Mouse (Mus musculus) embryonic facial prominence, embryonic 14.5 days (tissue): ENCODE measurements around the gene Arpin. TPM values are rescaled to one million over a fixed set of nuclear protein-coding genes. Genes with fewer than 3 reads are reported as not detected.

Experiments
- ATAC-seq: fragments of 200-750 bp; cut with Nextera tagmentation; 2 replicates; pipeline ENCODE4 v1.8.0; 2017; ENCODE audit warnings: low read depth, moderate number of reproducible peaks, moderate TSS enrichment
- DNase-seq: peaks from one replicate; pipeline ENCODE4 v3.0.0-alpha.2; 2015; ENCODE audit warnings: low spot score
- H3K27ac ChIP-seq: fragments of 300-500 bp; sonication (generic); replicated peaks from 2 replicates; pipeline ENCODE4 v1.5.1; 2014; ENCODE audit warnings: low read depth, mild to moderate bottlenecking, low read length, moderate library complexity
- H3K27me3 ChIP-seq: fragments of 300-500 bp; sonication (generic); replicated peaks from 2 replicates; pipeline ENCODE4 v1.6.1; 2014; ENCODE audit warnings: low read length; ENCODE audit not compliant: control insufficient read depth, insufficient read depth
- H3K36me3 ChIP-seq: fragments of 300-500 bp; sonication (generic); 2 replicates; pipeline ENCODE4 v1.6.1; 2014; ENCODE audit warnings: low read length, mixed read lengths; ENCODE audit not compliant: control insufficient read depth, insufficient read depth
- H3K4me1 ChIP-seq: fragments of 300-500 bp; sonication (generic); 2 replicates; pipeline ENCODE4 v1.6.1; 2014; ENCODE audit warnings: antibody characterized with exemption, low read length; ENCODE audit not compliant: control insufficient read depth, insufficient read depth
- H3K4me2 ChIP-seq: fragments of 300-500 bp; sonication (generic); 2 replicates; pipeline ENCODE4 v1.6.1; 2014; ENCODE audit warnings: low read depth, mild to moderate bottlenecking, low read length, moderate library complexity, mixed read lengths
- H3K4me3 ChIP-seq: fragments of 300-500 bp; sonication (generic); 2 replicates; pipeline ENCODE4 v1.5.1; 2014; ENCODE audit warnings: low read depth, mild to moderate bottlenecking, low read length
- H3K9ac ChIP-seq: fragments of 300-500 bp; sonication (generic); 2 replicates; pipeline ENCODE4 v1.6.1; 2014; ENCODE audit warnings: low read depth, mild to moderate bottlenecking, low read length, moderate library complexity, mixed read lengths
- H3K9me3 ChIP-seq: fragments of 300-500 bp; sonication (generic); 2 replicates; pipeline ENCODE4 v1.6.1; 2016; ENCODE audit warnings: low read length; ENCODE audit not compliant: control insufficient read depth
- WGBS: fragments of 180-500 bp; shearing (Covaris S2); extraction: QIAGEN DNeasy Blood & Tissue Kit; methylation state at CpG from one replicate; pipeline ENCODE4 v1.1.7; 2014; 5-methylcytosine and 5-hydroxymethylcytosine counted together
- microRNA-seq: library from miRNA; unstranded; fragments of <30 nt; microRNA quantifications from one replicate; pipeline ENCODE4, GENCODE M21; 2016; ENCODE audit warnings: borderline number of aligned reads
- polyA plus RNA-seq: library from polyadenylated mRNA; unstranded; fragments of >200 nt; fragmentation: Nextera tagmentation; extraction: Ambion mirVana; gene quantifications from 2 replicates; pipeline ENCODE4 v1.2.1, GENCODE M21; 2014

The Arpin gene
- polyA plus RNA-seq, 1 experiment from 2014 or later, result 22.1 TPM

DNA sequence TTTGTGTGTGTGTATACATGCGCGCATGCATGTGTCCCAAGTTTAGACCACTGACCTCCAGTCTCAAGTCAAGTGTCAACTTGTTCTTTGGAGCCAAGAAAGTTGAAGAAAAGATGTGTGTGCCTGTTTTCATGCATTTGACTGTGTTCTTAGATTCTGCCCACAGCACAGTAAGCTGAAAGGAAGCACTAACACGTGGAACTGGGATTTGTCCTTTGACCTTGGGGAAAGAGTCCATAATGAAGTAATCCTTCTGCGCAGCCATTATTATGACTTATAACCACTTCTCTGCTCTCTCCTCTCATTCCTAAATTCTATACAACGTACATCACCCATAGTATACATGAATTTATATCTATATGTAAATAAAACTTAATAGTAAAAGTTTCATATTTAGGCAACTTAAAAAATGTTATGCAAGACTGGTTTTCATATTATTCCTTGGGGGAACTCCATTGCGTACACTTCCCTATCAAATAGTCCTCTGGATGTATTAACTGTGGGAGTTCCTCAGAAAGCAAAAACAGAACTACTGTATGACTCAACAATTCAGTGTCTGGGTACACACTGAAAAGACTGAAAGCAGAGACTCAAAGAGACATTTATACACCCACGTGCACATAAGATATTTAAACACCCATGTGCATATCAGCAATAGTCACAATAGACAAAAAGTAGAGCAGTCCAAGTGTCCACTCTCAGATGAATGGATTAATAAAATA is 51.4 kb downstream of the Arpin start:
- WGBS, result 83% methylated on average over 7 of the region's 7 CpGs
- Histone ChIP-seq H3K27ac (no peak overlapping the region), H3K4me3 (no peak overlapping the region), H3K36me3 (peaks cover 17% of the 10 kb centered on the region), H3K4me1 (no peaks in the 10 kb centered on the region), H3K27me3 (no peaks in the 10 kb centered on the region), H3K9me3 (no peaks in the 10 kb centered on the region), H3K4me2 (no peak overlapping the region), H3K9ac (no peak overlapping the region)
- no peak for DNase-seq
- no peak for ATAC-seq

DNA sequence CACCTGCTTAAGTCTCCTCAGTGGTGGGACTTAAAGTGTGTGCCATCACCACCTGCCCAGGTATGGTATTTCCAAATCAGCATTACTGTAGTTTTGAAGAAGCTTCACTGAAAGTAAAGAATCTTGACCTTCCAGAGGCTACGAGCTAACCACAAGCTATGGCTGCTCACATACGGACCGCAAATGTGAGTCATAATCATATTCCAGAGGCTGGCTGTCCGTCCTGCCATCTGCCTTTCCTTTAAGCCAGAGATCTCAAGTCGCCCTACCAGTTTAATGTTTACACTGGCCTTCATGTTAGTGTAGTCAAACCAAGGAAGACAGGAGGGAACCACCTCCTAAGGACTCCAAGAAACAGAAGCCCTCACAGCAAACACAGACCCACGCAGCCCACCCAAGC is 53.3 kb downstream of the Arpin start:
- Histone ChIP-seq H3K9ac (no peak overlapping the region), H3K36me3 (peaks cover 17% of the 10 kb centered on the region), H3K27ac (no peak overlapping the region), H3K9me3 (no peaks in the 10 kb centered on the region), H3K4me3 (no peak overlapping the region), H3K4me2 (no peak overlapping the region), H3K4me1 (no peaks in the 10 kb centered on the region), H3K27me3 (no peaks in the 10 kb centered on the region)
- no peak for ATAC-seq
- 87% methylated on average over 5 of the region's 6 CpGs for WGBS
- DNase-seq, result no peak

DNA sequence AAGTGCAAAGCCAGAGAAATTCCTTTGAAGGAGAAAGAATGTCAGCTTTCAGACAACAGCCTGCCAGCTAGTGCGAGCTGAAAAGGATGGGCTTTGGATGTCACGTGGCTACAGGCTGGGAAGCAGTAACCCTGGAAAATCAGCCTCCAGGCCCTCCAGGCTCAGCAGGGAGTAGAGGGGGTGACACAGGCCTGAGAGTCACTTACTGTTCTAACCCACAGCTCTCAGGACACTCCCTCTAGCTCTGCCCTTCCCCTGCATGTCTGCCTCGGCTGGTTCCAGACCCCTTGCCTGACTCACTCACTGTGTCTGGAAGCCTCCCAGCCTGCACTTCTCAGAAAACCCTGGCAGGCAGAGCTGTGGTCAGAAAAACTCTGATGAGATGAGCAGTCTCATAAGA is 54.2 kb downstream of the Arpin start:
- no peak overlapping the region for H3K4me3 ChIP-seq
- H3K36me3 ChIP-seq, result peaks cover 17% of the 10 kb centered on the region
- H3K9ac ChIP-seq, result no peak overlapping the region
- H3K4me2 ChIP-seq, result no peak overlapping the region
- H3K4me1 ChIP-seq, result no peaks in the 10 kb centered on the region
- H3K27ac ChIP-seq, result peak overlapping the region; percentile 53
- DNase-seq (peak; percentile 45), ATAC-seq (peak; percentile 68; the same call in 1 of the 2 replicates)
- no peaks in the 10 kb centered on the region for H3K9me3 ChIP-seq
- WGBS, result 20% methylated on average over 3 of the region's 3 CpGs
- no peaks in the 10 kb centered on the region for H3K27me3 ChIP-seq

DNA sequence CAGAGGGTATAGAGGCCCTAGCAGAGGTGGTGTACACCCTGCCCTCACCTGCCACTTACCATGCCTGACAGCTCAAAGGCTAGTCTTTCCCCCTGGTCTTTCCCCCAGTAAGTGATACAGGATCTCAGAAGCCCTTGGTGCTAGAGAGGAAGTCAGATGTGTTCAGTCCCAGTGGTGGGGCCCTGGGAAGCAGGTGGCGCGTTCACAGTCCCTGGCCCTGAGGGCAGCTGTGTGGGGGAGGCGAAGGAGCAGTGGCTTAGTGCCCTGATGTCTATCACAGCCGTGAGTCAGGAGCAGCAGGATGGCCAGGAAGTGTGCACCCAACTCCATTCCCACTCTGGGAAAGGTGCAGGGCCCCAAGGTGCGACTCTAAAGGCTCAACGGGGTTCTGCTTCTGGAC is 55.1 kb downstream of the Arpin start:
- peaks cover 17% of the 10 kb centered on the region for H3K36me3 ChIP-seq
- ATAC-seq (no peak), DNase-seq (no peak)
- no peaks in the 10 kb centered on the region for H3K9me3 ChIP-seq
- H3K4me3 ChIP-seq, result no peak overlapping the region
- H3K4me1 ChIP-seq, result no peaks in the 10 kb centered on the region
- no peak overlapping the region for H3K9ac ChIP-seq
- H3K4me2 ChIP-seq, result no peak overlapping the region
- no peak overlapping the region for H3K27ac ChIP-seq
- no peaks in the 10 kb centered on the region for H3K27me3 ChIP-seq
- 80% methylated on average over 6 of the region's 6 CpGs for WGBS

DNA sequence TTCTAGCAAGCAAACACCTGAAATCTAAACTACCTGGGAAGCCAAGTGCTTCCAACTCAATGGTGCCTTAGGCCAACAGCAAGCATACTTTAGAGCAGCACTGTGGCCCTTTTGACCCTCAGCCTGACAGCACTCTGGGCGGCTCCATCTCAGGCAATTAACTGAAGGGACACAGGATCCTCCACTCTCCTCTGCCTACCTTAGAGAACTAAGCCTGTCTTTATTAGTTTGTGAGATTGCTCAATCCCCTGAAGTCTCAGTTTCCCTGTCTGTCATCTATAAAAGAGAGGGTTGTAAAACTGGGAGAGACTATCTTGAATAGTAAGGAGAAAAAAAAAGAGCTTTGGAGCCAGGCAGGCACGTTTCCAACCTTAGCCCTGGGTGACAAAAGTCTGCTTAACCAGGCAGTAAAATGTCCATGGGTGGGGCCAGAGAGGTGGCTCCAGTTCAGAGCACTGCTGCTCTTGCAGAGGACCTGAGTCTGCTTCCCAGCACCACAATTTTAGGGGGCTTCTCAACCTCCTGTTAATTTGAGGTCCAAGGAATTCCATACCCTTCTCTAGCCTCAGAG is 56.6 kb downstream of the Arpin start:
- ATAC-seq, result no peak
- Histone ChIP-seq H3K27ac (no peak overlapping the region), H3K4me3 (no peak overlapping the region), H3K4me1 (no peaks in the 10 kb centered on the region), H3K9ac (no peak overlapping the region), H3K27me3 (no peaks in the 10 kb centered on the region), H3K9me3 (no peaks in the 10 kb centered on the region), H3K4me2 (no peak overlapping the region), H3K36me3 (peaks cover 14% of the 10 kb centered on the region)
- DNase-seq, result no peak
- 68% methylated on average over 2 of the region's 2 CpGs for WGBS

Small RNA genes lying within 50 kb of the gene (microRNA-seq; reads per million reads assigned to microRNA genes)
- not detected for gene Gm24541

Other genes starting within 250 kb of the Arpin start
- 5.3 and 6.2 TPM in 2 replicates for gene Kif7, start 219.6 kb downstream of the Arpin start, polyA plus RNA-seq
- gene Plin1, start 202.5 kb downstream of the Arpin start, polyA plus RNA-seq, result 0.50 and 1.7 TPM in 2 replicates
- gene Pex11a, start 192.2 kb downstream of the Arpin start, polyA plus RNA-seq, result 9.2 and 9.4 TPM in 2 replicates
- gene Wdr93, start 192.2 kb downstream of the Arpin start, polyA plus RNA-seq, result 0.17 and 1.3 TPM in 2 replicates
- 0.21 and 0.35 TPM in 2 replicates for gene Mesp1, start 141.6 kb downstream of the Arpin start, polyA plus RNA-seq
- 0.72 and 0.98 TPM in 2 replicates for gene Mesp2, start 124.6 kb downstream of the Arpin start, polyA plus RNA-seq
- 20.8 and 30.5 TPM in 2 replicates for gene Anpep, start 74.3 kb downstream of the Arpin start, polyA plus RNA-seq
- 30.0 and 31.9 TPM in 2 replicates for gene Ap3s2, start 14.7 kb downstream of the Arpin start, polyA plus RNA-seq
- 14.2 and 14.3 TPM in 2 replicates for gene Zfp710, start 89.5 kb upstream of the Arpin start, polyA plus RNA-seq
- gene Idh2, start 180.0 kb upstream of the Arpin start, polyA plus RNA-seq, result 565 and 594 TPM in 2 replicates